Mouse (Mus musculus): Measurements from ENCODE around the gene Gabra4. TPM values are rescaled to one million over a fixed set of nuclear protein-coding genes. Genes with fewer than 3 reads are reported as not detected.
"Not testable (repeated sequence)": the region's sequence is repeated elsewhere in the genome, so short reads cannot be mapped to it uniquely, and the experiment has no call there.

Gene Gabra4
- total RNA-seq, 2 experiments from 2014 or later = 82.2 to 86.3 TPM

GRCm38 (mm10) chr5:71525486-71525885 is 132.6 kb downstream of the Gabra4 start:
- DNase-seq (ENCODE audit: low spot score in 2 of 2) = not testable (repeated sequence)

Other genes starting within 250 kb of the Gabra4 start
- not detected for gene Cox7b2, start 110.1 kb downstream of the Gabra4 start, total RNA-seq (2021)
- gene Gabrb1, start 195 bp downstream of the Gabra4 start, total RNA-seq (2021) = 100 to 1,000 TPM; 130 to 132 TPM